Mouse (Mus musculus) thymus, adult 2 months (tissue): ENCODE measurements around the gene Slc2a13. TPM values are rescaled to one million over a fixed set of nuclear protein-coding genes. Genes with fewer than 3 reads are reported as not detected.

Experiments
- DNase-seq: peaks from one replicate; pipeline ENCODE4 v3.0.0; 2021
- H3K27ac ChIP-seq: fragments of 200-500 bp; 2 replicates; pipeline ENCODE4 v1.5.1; 2012; ENCODE audit warnings: low read length, control low read depth; ENCODE audit not compliant: control insufficient read depth, insufficient read depth
- H3K27me3 ChIP-seq: fragments of 200-500 bp; 2 replicates; pipeline ENCODE4 v1.6.1; 2012; ENCODE audit warnings: mild to moderate bottlenecking, low read length, moderate library complexity, mixed read lengths; ENCODE audit not compliant: control insufficient read depth, insufficient read depth
- H3K36me3 ChIP-seq: fragments of 200-500 bp; 2 replicates; pipeline ENCODE4 v1.6.1; 2012; ENCODE audit warnings: mild to moderate bottlenecking, low read length, moderate library complexity; ENCODE audit not compliant: control insufficient read depth, insufficient read depth
- H3K4me1 ChIP-seq: fragments of 200-500 bp; replicated peaks from 2 replicates; pipeline ENCODE4 v1.6.1; 2012; ENCODE audit warnings: low read length; ENCODE audit not compliant: control insufficient read depth, insufficient read depth
- H3K4me3 ChIP-seq: fragments of 200-500 bp; 2 replicates; pipeline ENCODE4 v1.5.1; 2012; ENCODE audit warnings: mild to moderate bottlenecking, low read length, control low read depth, moderate library complexity; ENCODE audit not compliant: control insufficient read depth, insufficient read depth
- CTCF ChIP-seq: fragments of 200-500 bp; IDR thresholded peaks from 2 replicates; pipeline ENCODE4 v1.5.1; 2012; ENCODE audit warnings: mild to moderate bottlenecking, control low read depth, low read length, moderate library complexity, borderline replicate concordance; ENCODE audit not compliant: control insufficient read depth, poor library complexity, insufficient read depth; ENCODE audit errors: extremely low read depth
- POLR2A ChIP-seq: fragments of 200-500 bp; IDR thresholded peaks from 2 replicates; pipeline ENCODE4 v1.6.1; 2012; ENCODE audit warnings: mild to moderate bottlenecking, low read length, control low read depth, moderate library complexity; ENCODE audit not compliant: control insufficient read depth, poor library complexity, insufficient read depth; ENCODE audit errors: extremely low read depth
- WGBS: fragments of 180-500 bp; shearing (Covaris S2); methylation state at CpG from one replicate; pipeline ENCODE4 v1.1.7; 2018; 5-methylcytosine and 5-hydroxymethylcytosine counted together
- polyA plus RNA-seq: library from polyadenylated mRNA; depleted of rRNA; stranded (reverse); fragments of >200 nt; gene quantifications from 2 replicates; pipeline ENCODE4 v1.2.3, GENCODE M21; 2012

Slc2a13 gene
- polyA plus RNA-seq, 1 experiment: 0.42 TPM

DNA sequence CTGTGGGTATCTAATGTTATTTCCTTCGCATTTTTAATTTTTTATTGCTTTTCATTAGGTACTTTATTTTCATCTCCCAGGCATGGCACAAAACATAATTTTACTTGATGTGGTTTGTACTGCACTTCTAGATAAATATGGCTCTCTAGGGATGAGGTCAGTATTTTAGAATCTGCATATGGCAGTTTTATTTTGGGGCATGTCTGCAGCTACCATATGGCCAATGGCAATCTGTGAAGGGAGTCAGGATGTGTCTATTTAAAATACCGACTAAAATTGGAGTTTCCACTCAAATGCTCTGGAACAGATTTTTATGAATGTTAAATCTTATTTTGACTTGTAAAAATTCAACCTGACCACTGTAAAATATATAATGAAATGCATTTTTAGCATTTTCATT is 133.2 kb downstream of the Slc2a13 start:
- TF ChIP-seq POLR2A (no peak), CTCF (no peak)
- Histone ChIP-seq H3K27ac (no peak overlapping the region), H3K4me3 (no peak overlapping the region), H3K27me3 (no peaks in the 10 kb centered on the region), H3K36me3 (no peaks in the 10 kb centered on the region), H3K4me1 (no peaks in the 10 kb centered on the region)
- 91% methylated on average over 2 of the region's 2 CpGs for WGBS
- DNase-seq: no peak

DNA sequence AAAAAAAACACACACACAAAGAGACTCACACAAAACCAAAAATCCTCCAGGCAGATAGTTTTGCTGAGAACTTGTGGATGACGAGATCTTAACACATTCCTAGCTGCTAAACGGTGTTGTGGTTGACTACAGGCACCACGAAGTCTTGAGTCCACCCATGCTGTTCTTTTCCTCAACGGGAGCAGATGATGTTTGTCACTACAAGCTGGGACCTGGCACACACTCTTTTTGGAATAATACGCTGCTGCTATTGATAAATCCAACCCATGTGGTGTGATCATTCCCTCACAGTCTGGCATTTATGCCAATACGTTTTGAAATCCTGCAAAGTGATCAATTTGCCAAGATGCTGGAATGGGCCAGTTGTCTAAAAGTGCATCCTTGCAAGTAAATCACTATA is 147.6 kb downstream of the Slc2a13 start:
- no peak overlapping the region for H3K4me3 ChIP-seq
- TF ChIP-seq CTCF (no peak), POLR2A (no peak)
- DNase-seq: no peak
- no peaks in the 10 kb centered on the region for H3K27me3 ChIP-seq
- no peak overlapping the region for H3K27ac ChIP-seq
- no peaks in the 10 kb centered on the region for H3K36me3 ChIP-seq
- 85% methylated on average over 6 of the region's 6 CpGs for WGBS
- H3K4me1 ChIP-seq: no peaks in the 10 kb centered on the region

DNA sequence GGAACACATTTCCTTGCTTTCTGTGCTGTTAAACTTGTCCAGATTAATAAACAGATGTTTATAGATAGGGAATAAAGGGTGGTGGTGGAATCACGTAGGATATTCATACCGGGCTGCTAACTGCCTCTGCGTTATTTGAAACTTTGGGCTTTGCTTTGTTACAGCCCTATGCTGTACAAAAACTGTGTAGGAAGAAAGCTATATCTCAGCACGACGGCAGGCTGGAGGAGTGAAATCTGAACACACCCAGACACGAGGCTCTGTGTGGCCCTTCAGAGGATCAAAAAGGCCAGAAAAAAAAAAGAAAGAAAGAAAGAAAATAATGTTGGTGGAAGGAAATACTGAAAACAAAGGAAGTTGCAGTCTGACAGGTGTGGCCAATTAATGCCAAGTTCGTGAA is 166.1 kb downstream of the Slc2a13 start:
- DNase-seq: no peak
- 72% methylated on average over 7 of the region's 7 CpGs for WGBS

DNA sequence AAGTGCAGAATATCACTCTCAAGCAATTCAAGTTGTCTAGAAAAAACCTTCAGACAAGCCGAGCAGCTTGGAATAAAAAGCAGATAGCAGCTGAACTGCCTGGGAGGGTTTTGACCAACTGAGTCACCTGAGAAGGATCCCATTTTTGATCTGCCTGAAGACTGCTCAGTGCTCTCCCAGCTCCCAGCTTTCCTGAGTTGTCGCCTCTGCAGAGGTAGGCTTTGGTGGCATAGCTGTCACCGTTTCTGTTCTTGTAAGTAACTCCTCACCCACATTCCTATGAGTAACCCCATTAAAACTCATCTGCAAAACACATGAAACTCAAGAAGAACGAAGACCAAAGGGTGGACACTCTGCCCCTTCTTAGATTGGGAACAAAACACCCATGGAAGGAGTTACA is 177.9 kb downstream of the Slc2a13 start:
- H3K36me3 ChIP-seq: no peaks in the 10 kb centered on the region
- no peak overlapping the region for H3K4me3 ChIP-seq
- no peaks in the 10 kb centered on the region for H3K4me1 ChIP-seq
- no peak for DNase-seq
- TF ChIP-seq CTCF: no peak
- no peak for TF ChIP-seq POLR2A
- H3K27me3 ChIP-seq: no peaks in the 10 kb centered on the region
- 87% methylated on average over 4 of the region's 4 CpGs for WGBS
- H3K27ac ChIP-seq: no peak overlapping the region

More for the DNA sequence above, 166.1 kb downstream of the Slc2a13 start:
- Histone ChIP-seq H3K27me3 (no peaks in the 10 kb centered on the region), H3K27ac (no peak overlapping the region), H3K4me3 (no peak overlapping the region), H3K36me3 (no peaks in the 10 kb centered on the region), H3K4me1 (no peaks in the 10 kb centered on the region)
- no peak for TF ChIP-seq POLR2A
- TF ChIP-seq CTCF: no peak

DNA sequence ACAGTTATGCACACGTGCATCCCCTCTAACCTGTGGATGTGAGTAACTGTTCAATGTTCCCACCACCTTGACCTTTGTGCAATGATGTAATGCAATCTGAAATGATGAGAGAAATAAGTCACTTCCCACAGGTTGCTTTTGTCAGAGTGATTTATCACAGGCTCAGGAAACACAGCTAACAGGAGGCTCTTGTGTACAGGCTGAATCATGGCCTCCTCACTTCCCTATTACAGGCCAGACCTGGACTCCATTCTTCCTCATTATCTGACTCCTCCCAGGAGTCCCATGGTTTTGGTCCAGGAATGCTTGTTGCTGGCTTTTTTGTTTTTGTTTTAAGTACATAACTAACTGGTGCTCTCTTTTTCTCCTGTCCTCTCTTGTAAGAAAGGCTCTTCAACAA is 189.4 kb downstream of the Slc2a13 start:
- H3K4me3 ChIP-seq: no peak overlapping the region
- WGBS: 70% methylated on average over 1 of the region's 1 CpGs
- H3K27ac ChIP-seq: no peak overlapping the region
- no peaks in the 10 kb centered on the region for H3K4me1 ChIP-seq
- H3K27me3 ChIP-seq: no peaks in the 10 kb centered on the region
- DNase-seq: no peak
- no peak for TF ChIP-seq POLR2A
- TF ChIP-seq CTCF: no peak
- H3K36me3 ChIP-seq: no peaks in the 10 kb centered on the region

DNA sequence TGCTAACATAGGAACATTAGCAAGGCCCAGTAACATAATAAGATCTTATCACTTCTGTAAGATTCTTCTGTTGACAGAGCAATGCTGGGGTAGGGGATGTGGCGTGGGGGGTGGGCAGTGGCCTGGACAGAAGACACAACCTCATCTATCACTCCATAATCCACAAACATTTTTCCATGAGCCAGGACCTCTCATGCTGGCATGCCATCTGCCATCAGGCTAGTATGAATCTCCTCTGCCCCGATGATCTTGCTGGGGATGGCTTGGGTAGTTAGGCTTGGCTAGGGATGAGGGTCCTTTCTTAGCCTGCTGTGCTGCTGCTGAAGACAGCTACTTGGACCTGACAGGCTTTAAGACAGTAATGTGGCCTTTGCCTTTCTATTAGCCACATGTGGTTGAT is 190.5 kb downstream of the Slc2a13 start:
- no peak for TF ChIP-seq POLR2A
- Histone ChIP-seq H3K27ac (no peak overlapping the region), H3K27me3 (no peaks in the 10 kb centered on the region), H3K4me3 (no peak overlapping the region), H3K4me1 (no peaks in the 10 kb centered on the region), H3K36me3 (no peaks in the 10 kb centered on the region)
- 96% methylated on average over 2 of the region's 2 CpGs for WGBS
- DNase-seq: no peak

DNA sequence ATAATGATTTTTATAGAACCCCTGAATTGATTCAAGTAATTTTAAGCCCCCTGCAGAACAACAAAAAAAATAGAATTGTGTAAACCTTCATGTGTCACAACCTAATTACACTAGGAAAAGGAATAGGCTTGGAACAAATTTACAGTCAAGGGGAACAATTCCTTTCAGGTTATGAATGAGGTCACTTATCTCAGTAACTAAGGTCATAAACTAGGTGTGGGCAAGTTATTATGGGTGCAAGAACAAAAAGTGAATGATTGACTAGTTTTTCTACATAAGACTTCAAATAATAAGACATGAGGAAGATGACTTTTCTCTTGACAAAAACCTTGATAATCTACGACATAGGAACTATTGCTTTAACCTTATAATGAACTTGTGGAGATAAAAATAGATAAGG is 191.2 kb downstream of the Slc2a13 start:
- Histone ChIP-seq H3K27me3 (no peaks in the 10 kb centered on the region), H3K36me3 (no peaks in the 10 kb centered on the region), H3K4me3 (no peak overlapping the region), H3K27ac (no peak overlapping the region), H3K4me1 (no peaks in the 10 kb centered on the region)
- TF ChIP-seq CTCF (no peak), POLR2A (no peak)
- no peak for DNase-seq
- WGBS: 98% methylated on average over 1 of the region's 1 CpGs
